Mouse (Mus musculus): Measurements from ENCODE around the gene Iqck. TPM values are rescaled to one million over a fixed set of nuclear protein-coding genes. Genes with fewer than 3 reads are reported as not detected.

Gene Iqck
- total RNA-seq, 1 experiment = 1.8 TPM

DNA sequence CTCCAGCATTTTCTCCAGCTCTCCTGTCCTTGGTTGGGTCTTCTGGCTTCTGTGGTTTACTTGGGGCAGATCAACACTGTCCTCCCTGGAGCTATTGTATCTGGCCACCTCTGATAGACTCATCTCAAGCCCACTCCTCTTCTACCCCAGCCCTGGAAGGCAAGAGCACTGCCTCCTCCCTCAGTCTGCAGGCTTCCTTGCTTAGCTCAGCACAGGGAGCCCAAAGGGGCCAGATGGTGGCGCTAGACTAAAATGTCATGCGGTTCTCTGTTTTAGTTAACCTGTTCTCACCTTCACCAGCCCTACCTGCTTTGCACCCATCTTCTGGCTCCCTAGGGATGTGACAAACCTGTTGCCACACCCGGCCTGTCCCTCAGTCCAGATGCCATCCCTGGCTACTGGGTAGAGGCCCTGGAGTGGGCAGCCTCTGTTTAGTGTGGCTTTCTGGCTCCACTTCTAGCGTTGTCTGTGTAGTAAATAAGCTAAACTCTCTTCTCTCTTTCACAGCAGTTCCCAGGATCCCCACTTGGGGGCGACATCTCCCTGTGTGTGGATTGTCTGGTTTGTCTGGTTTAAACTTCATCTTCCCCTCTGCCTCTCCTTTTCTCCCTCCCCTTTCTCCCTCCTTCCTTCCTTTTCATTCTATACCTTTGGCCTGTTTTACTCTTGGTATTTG, 155.4 kb downstream of the Iqck start:
- TF ChIP-seq ZNF384 (IDR thresholded peaks at IDR 0.05; ENCODE audit: low read depth, low read length) (no peak), MAFK (IDR thresholded peaks at IDR 0.05; ENCODE audit: insufficient read depth, low read depth, low read length) (peak; percentile 67), ZC3H11A (IDR thresholded peaks at IDR 0.05; ENCODE audit: borderline replicate concordance, low read depth, low read length) (peak; percentile 87)
- in situ Hi-C loops (cut with MboI; ENCODE audit: low sequenced_read_pairs in 2 of 2, unreplicated experiment in 2 of 2) = loop anchor here in 1 of 2 experiments (5.0 to 10.0 kb wide), 2 partner anchors 416 to 504 kb away; partner anchors contain the start of gene Acsm5
- peak; percentile 83 for DNase-seq (ENCODE audit: low read depth, low spot score)

DNA sequence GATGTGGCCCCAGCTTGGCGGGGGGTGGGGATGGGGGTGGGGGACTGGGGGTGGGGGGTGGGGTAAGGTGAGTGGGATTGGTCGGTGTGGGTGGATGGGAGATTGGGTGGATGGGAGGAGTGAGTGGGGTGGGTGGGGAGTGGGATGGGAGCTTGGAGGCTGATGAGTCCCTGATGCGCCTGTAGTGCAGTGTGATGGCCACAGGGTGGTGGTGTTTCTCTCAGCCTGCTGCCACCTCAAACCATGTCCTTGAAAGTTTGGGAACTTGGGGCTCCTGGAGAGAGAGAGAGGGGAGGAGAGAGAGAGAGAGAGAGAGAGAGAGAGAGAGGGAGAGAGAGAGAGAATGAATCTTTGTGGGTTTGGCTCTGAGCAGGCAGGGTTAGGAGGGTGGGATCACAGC, 160.2 kb downstream of the Iqck start:
- in situ Hi-C loops (cut with MboI; ENCODE audit: low sequenced_read_pairs in 2 of 2, unreplicated experiment in 2 of 2) = loop anchor here in 1 of 2 experiments (10.0 kb wide), 1 partner anchor 499 kb away; the partner anchor contains the start of gene Acsm5
- Histone ChIP-seq H3K9ac (ENCODE audit: insufficient read depth, low read depth, low read length, poor library complexity, severe bottlenecking) (no peak overlapping the region), H3K4me3 (ENCODE audit: insufficient read depth in 1 of 2, low read depth in 1 of 2, low read length in 2 of 2, poor library complexity in 1 of 2, severe bottlenecking in 1 of 2) (no peak overlapping the region), H3K27ac (ENCODE audit: insufficient read depth, low read depth, low read length, poor library complexity, severe bottlenecking) (no peak overlapping the region), H3K9me3 (ENCODE audit: control insufficient read depth, insufficient read depth, low read depth, low read length) (no peaks in the 10 kb centered on the region), H3K36me3 (ENCODE audit: control insufficient read depth, insufficient read depth, low read length, poor library complexity, severe bottlenecking) (no peaks in the 10 kb centered on the region), H3K4me1 (ENCODE audit: control insufficient read depth in 2 of 2, insufficient read depth in 2 of 2, low read length in 2 of 2, poor library complexity in 1 of 2) (no peaks in the 10 kb centered on the region)
- no peak for DNase-seq (ENCODE audit: low read depth, low spot score)
- TF ChIP-seq HCFC1 (IDR thresholded peaks at IDR 0.05; ENCODE audit: borderline replicate concordance, insufficient read depth, low read length) (no peak), ZC3H11A (IDR thresholded peaks at IDR 0.05; ENCODE audit: borderline replicate concordance, low read depth, low read length) (peak; percentile 54; the same call in 1 of the 2 replicates)

More for the DNA sequence above, 155.4 kb downstream of the Iqck start:
- no peaks in the 10 kb centered on the region for H3K36me3 ChIP-seq (ENCODE audit: control insufficient read depth, insufficient read depth, low read length, poor library complexity, severe bottlenecking)
- no peaks in the 10 kb centered on the region for H3K9me3 ChIP-seq (ENCODE audit: control insufficient read depth, insufficient read depth, low read depth, low read length)
- H3K27ac ChIP-seq (ENCODE audit: insufficient read depth, low read depth, low read length, poor library complexity, severe bottlenecking) = no peak overlapping the region
- H3K9ac ChIP-seq (ENCODE audit: insufficient read depth, low read depth, low read length, poor library complexity, severe bottlenecking) = no peak overlapping the region
- H3K4me1 ChIP-seq (ENCODE audit: control insufficient read depth in 2 of 2, insufficient read depth in 2 of 2, low read length in 2 of 2, poor library complexity in 1 of 2) = no peaks in the 10 kb centered on the region
- H3K4me3 ChIP-seq (ENCODE audit: insufficient read depth in 1 of 2, low read depth in 1 of 2, low read length in 2 of 2, poor library complexity in 1 of 2, severe bottlenecking in 1 of 2) = no peak overlapping the region

DNA sequence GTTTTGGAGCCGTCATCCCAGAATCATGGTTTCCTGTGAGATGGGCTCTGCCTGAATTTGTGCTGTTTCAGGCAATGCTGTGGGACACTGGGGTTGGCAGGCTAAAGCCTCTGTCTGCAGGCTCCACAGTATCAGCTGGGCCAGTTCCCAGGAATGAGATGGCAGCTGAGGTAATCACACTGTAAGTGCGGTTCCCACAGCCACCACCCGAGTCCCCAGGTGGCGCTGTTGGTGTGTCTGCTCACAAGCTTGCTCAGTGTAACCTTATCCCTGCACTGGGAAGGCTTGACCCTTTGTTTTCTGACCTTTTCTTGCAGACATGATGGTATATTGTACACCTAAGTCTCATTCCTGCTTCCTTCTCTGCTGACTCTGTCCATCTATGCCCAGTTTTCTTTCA, 164.0 kb downstream of the Iqck start:
- Histone ChIP-seq H3K27ac (ENCODE audit: insufficient read depth, low read depth, low read length, poor library complexity, severe bottlenecking) (no peak overlapping the region), H3K9me3 (ENCODE audit: control insufficient read depth, insufficient read depth, low read depth, low read length) (no peaks in the 10 kb centered on the region), H3K36me3 (ENCODE audit: control insufficient read depth, insufficient read depth, low read length, poor library complexity, severe bottlenecking) (no peaks in the 10 kb centered on the region), H3K9ac (ENCODE audit: insufficient read depth, low read depth, low read length, poor library complexity, severe bottlenecking) (no peak overlapping the region), H3K4me1 (ENCODE audit: control insufficient read depth in 2 of 2, insufficient read depth in 2 of 2, low read length in 2 of 2, poor library complexity in 1 of 2) (peaks cover 0 to 7% of the 10 kb centered on the region in 2 experiments; a peak in 2 of 4 replicates), H3K4me3 (ENCODE audit: insufficient read depth in 1 of 2, low read depth in 1 of 2, low read length in 2 of 2, poor library complexity in 1 of 2, severe bottlenecking in 1 of 2) (no peak overlapping the region)
- in situ Hi-C loops (cut with MboI; ENCODE audit: low sequenced_read_pairs in 2 of 2, unreplicated experiment in 2 of 2) = loop anchor here in 1 of 2 experiments (10.0 kb wide), 1 partner anchor 495 kb away; the partner anchor contains the start of gene Acsm5
- peak; percentile 63 for DNase-seq (ENCODE audit: low read depth, low spot score)
- TF ChIP-seq ZNF384 (IDR thresholded peaks at IDR 0.05; ENCODE audit: low read depth, low read length) (no peak), MAFK (IDR thresholded peaks at IDR 0.05; ENCODE audit: insufficient read depth, low read depth, low read length) (no peak), ZC3H11A (IDR thresholded peaks at IDR 0.05; ENCODE audit: borderline replicate concordance, low read depth, low read length) (peak; percentile 71; the same call in 1 of the 2 replicates), HCFC1 (IDR thresholded peaks at IDR 0.05; ENCODE audit: borderline replicate concordance, insufficient read depth, low read length) (no peak), CHD2 (IDR thresholded peaks at IDR 0.05; ENCODE audit: low read depth, low read length) (no peak)

Other genes with a start within 250 kb of the Iqck start
- 57.6 and 70.7 TPM in 2 replicates for gene Gde1, start 150.0 kb upstream of the Iqck start, total RNA-seq (2012; rRNA removed)
- 25.8 and 28.6 TPM in 2 replicates for gene Ccp110, start 143.2 kb upstream of the Iqck start, total RNA-seq (2012; rRNA removed)
- gene Vps35l, start 115.5 kb upstream of the Iqck start, total RNA-seq (2012; rRNA removed) = 36.8 and 49.2 TPM in 2 replicates
- gene Knop1, start 502 bp downstream of the Iqck start, total RNA-seq (2012; rRNA removed) = 52.7 and 56.8 TPM in 2 replicates
- gene Gprc5b, start 139.5 kb downstream of the Iqck start, total RNA-seq (2012; rRNA removed) = 7.3 and 22.3 TPM in 2 replicates

Measured in ES-E14 (cell line).